Mouse (Mus musculus) erythroblast, embryonic 14.5 days (primary cell): Measurements from ENCODE around the gene Coq8b.

ENCODE experiments used
- GATA1 ChIP-seq: IDR thresholded peaks from 2 replicates; pipeline ENCODE4 v1.6.1; 2012; ENCODE audit warnings: low read length, inconsistent platforms, mixed read lengths
- TAL1 ChIP-seq: IDR thresholded peaks from 3 replicates; pipeline ENCODE4 v1.6.1; 2012; ENCODE audit warnings: low read length, inconsistent platforms, mixed read lengths

- TF ChIP-seq GATA1 (no peak), TAL1 (no peak)
Observed at GRCm38 (mm10) chr7:27203730-27204449, 28.9 kb upstream of the Coq8b start.
